Mouse (Mus musculus) lung, adult 2 months (tissue): ENCODE data around the gene Rwdd2a. TPM values are rescaled to one million over a fixed set of nuclear protein-coding genes. Genes with fewer than 3 reads are reported as not detected.

ENCODE experiments used
- DNase-seq: peaks from one replicate; pipeline ENCODE4 v3.0.0; 2022
- H3K4me1 ChIP-seq: fragments of 200-500 bp; 2 replicates; pipeline ENCODE4 v1.6.1; 2011; ENCODE audit warnings: low read length; ENCODE audit not compliant: control insufficient read depth, insufficient read depth
- H3K4me3 ChIP-seq: fragments of 200-500 bp; replicated peaks from 2 replicates; pipeline ENCODE3; 2011; ENCODE audit warnings: low read depth, mild to moderate bottlenecking, control low read depth, low read length; ENCODE audit errors: extremely low read depth
- CTCF ChIP-seq: fragments of 200-500 bp; IDR thresholded peaks from 2 replicates; pipeline ENCODE4 v1.5.1; 2011; ENCODE audit warnings: mild to moderate bottlenecking, low read length, control low read depth; ENCODE audit not compliant: insufficient read depth
- POLR2A ChIP-seq: fragments of 200-500 bp; IDR thresholded peaks from 2 replicates; pipeline ENCODE4 v1.6.1; 2011; ENCODE audit warnings: low read depth, mild to moderate bottlenecking, control low read depth, low read length, borderline replicate concordance; ENCODE audit errors: extremely low read depth
- WGBS: fragments of 180-500 bp; shearing (Covaris S2); methylation state at CpG from one replicate; pipeline ENCODE4 v1.1.7; 2018; 5-methylcytosine and 5-hydroxymethylcytosine counted together
- polyA plus RNA-seq: library from polyadenylated mRNA; depleted of rRNA; stranded (reverse); fragments of >200 nt; gene quantifications from 2 replicates; pipeline ENCODE4 v1.2.3, GENCODE M21; 2012; rRNA removed

Rwdd2a gene
- polyA plus RNA-seq: 1.0 and 2.2 TPM in 2 replicates

- H3K4me1 ChIP-seq: no peaks in the 10 kb centered on the region; the same call in 1 of the 2 replicates
- DNase-seq: peak; percentile 95
- under 1% methylated on average over 59 of the region's 59 CpGs for WGBS
- peak within 1 kb of the TSS; percentile 91 for H3K4me3 ChIP-seq
- TF ChIP-seq CTCF: no peak
- peak; percentile 92; the same call in 1 of the 2 replicates for TF ChIP-seq POLR2A
Measured at GRCm38 (mm10) chr9:86571540-86572135, at the start of gene Rwdd2a, which contains the start of gene Pgm3. Rwdd2a (plus strand) TSS chr9:86571991. Pgm3 (minus strand) TSS chr9:86571842.

GRCm38 (mm10) chr9:86522335-86522734, 49.5 kb upstream of the Rwdd2a start:
- TF ChIP-seq CTCF: no peak
- TF ChIP-seq POLR2A: no peak
- no peak for DNase-seq
- Histone ChIP-seq H3K4me1 (no peaks in the 10 kb centered on the region), H3K4me3 (no peak overlapping the region)

- no peak for TF ChIP-seq CTCF
- no peaks in the 10 kb centered on the region for H3K4me1 ChIP-seq
- 48% methylated on average over 2 of the region's 2 CpGs for WGBS
- DNase-seq: no peak
- H3K4me3 ChIP-seq: no peak overlapping the region
Measured at GRCm38 (mm10) chr9:86525600-86525999, 46.2 kb upstream of the Rwdd2a start.

GRCm38 (mm10) chr9:86534071-86534470, 37.7 kb upstream of the Rwdd2a start:
- no peaks in the 10 kb centered on the region for H3K4me1 ChIP-seq
- H3K4me3 ChIP-seq: no peak overlapping the region
- WGBS: 72% methylated on average over 5 of the region's 5 CpGs
- DNase-seq: no peak
- TF ChIP-seq POLR2A: no peak
- no peak for TF ChIP-seq CTCF

GRCm38 (mm10) chr9:86543451-86543850, 28.3 kb upstream of the Rwdd2a start:
- TF ChIP-seq POLR2A: no peak
- TF ChIP-seq CTCF: no peak
- no peak overlapping the region for H3K4me3 ChIP-seq
- DNase-seq: no peak
- H3K4me1 ChIP-seq: no peaks in the 10 kb centered on the region
- WGBS: 97% methylated on average over 3 of the region's 3 CpGs

- H3K4me1 ChIP-seq: no peaks in the 10 kb centered on the region
- TF ChIP-seq POLR2A (no peak), CTCF (no peak)
- 39% methylated on average over 1 of the region's 1 CpGs for WGBS
- DNase-seq: no peak
- H3K4me3 ChIP-seq: no peak overlapping the region
Measured at GRCm38 (mm10) chr9:86544559-86544958, 27.2 kb upstream of the Rwdd2a start.

GRCm38 (mm10) chr9:86549637-86550162, 22.1 kb upstream of the Rwdd2a start:
- no peaks in the 10 kb centered on the region for H3K4me1 ChIP-seq
- no peak overlapping the region for H3K4me3 ChIP-seq
- no peak for TF ChIP-seq CTCF
- no peak for TF ChIP-seq POLR2A
- no peak for DNase-seq
- 85% methylated on average over 5 of the region's 5 CpGs for WGBS

GRCm38 (mm10) chr9:86550717-86551116, 21.1 kb upstream of the Rwdd2a start:
- no peak for DNase-seq
- 93% methylated on average over 3 of the region's 3 CpGs for WGBS
- TF ChIP-seq CTCF (no peak), POLR2A (no peak)
- Histone ChIP-seq H3K4me3 (no peak overlapping the region), H3K4me1 (no peaks in the 10 kb centered on the region)

- no peak for TF ChIP-seq POLR2A
- no peak for TF ChIP-seq CTCF
- no peak overlapping the region for H3K4me3 ChIP-seq
- H3K4me1 ChIP-seq: no peaks in the 10 kb centered on the region
- 81% methylated on average over 9 of the region's 9 CpGs for WGBS
- DNase-seq: no peak
Measured at GRCm38 (mm10) chr9:86553886-86554285, 17.9 kb upstream of the Rwdd2a start.

- DNase-seq: no peak
- Histone ChIP-seq H3K4me3 (no peak overlapping the region), H3K4me1 (no peaks in the 10 kb centered on the region)
- no peak for TF ChIP-seq CTCF
- WGBS: 96% methylated on average over 4 of the region's 4 CpGs
Measured at GRCm38 (mm10) chr9:86554641-86555040, 17.1 kb upstream of the Rwdd2a start.

- peak; percentile 21 for DNase-seq
- no peak for TF ChIP-seq CTCF
- H3K4me1 ChIP-seq: 0 out of 2 replicates have a peak, but pooled peaks cover 2% of the 10 kb centered on the region
- WGBS: 56% methylated on average over 3 of the region's 3 CpGs
- H3K4me3 ChIP-seq: no peak overlapping the region
Measured at GRCm38 (mm10) chr9:86560543-86560942, 11.2 kb upstream of the Rwdd2a start.
